ENCODE assay signal across 23 mouse cellular contexts in genomic region chr9:42296297-42296922, GRCm38 (mm10). TPM values are rescaled to one million over a fixed set of nuclear protein-coding genes. Genes with fewer than 3 reads are reported as not detected.
DNase-seq lines count a peak whose midpoint lies in the region; ATAC-seq and TF ChIP-seq lines count a peak whose summit lies in the region.
"Had no signal": no experiment of that assay in that cellular context is flagged by ENCODE, and none has a peak within 500 bp of the region (broad histone marks: within the 10 kb centered on the region; RNA-seq: fewer than 3 reads in every experiment).

No protein-coding gene starts in this region.

- TF ChIP-seq CTCF in intestine, postnatal 0 days (IDR thresholded peaks at IDR 0.05; ENCODE audit: low read depth) = no peak

- H3K4me2 ChIP-seq in intestine, embryonic 14.5 days (ENCODE audit: low read length) = no peak overlapping the region
- H3K4me2 ChIP-seq in intestine, postnatal 0 days (replicated peaks; ENCODE audit: low read depth) = no peak overlapping the region
- H3K4me2 ChIP-seq: embryonic facial prominence, embryonic 13.5 days; forebrain, embryonic 12.5 days; forebrain, embryonic 15.5 days; heart, embryonic 13.5 days; hindbrain, embryonic 13.5 days had no signal

- whole genome bisulfite sequencing in intestine, embryonic 14.5 days = 92% methylated on average over 10 of the region's 10 CpGs
- WGBS in intestine, postnatal 0 days = 90% methylated on average over 10 of the region's 10 CpGs

- H3K4me3 ChIP-seq in intestine, embryonic 14.5 days (ENCODE audit: low read depth, low read length) = no peak overlapping the region
- H3K4me3 ChIP-seq in intestine, postnatal 0 days (ENCODE audit: low read depth, low read length) = no peak overlapping the region
- H3K4me3 ChIP-seq: embryonic facial prominence, embryonic 10.5 days; embryonic facial prominence, embryonic 13.5 days; erythroblast, embryonic 14.5 days; forebrain, embryonic 12.5 days; forebrain, embryonic 15.5 days; heart, embryonic 13.5 days; hindbrain, embryonic 13.5 days had no signal

- no peaks in the 10 kb centered on the region for H3K4me1 ChIP-seq in intestine, embryonic 14.5 days (replicated peaks; ENCODE audit: control insufficient read depth, insufficient read depth, low read length)
- no peaks in the 10 kb centered on the region for H3K4me1 ChIP-seq in intestine, postnatal 0 days (replicated peaks; ENCODE audit: control insufficient read depth, insufficient read depth, low read length)
- H3K4me1 ChIP-seq: embryonic facial prominence, embryonic 10.5 days; heart, embryonic 13.5 days had no signal

- H3K27ac ChIP-seq in intestine, embryonic 14.5 days (ENCODE audit: low read depth) = no peak overlapping the region
- no peak overlapping the region for H3K27ac ChIP-seq in intestine, postnatal 0 days (ENCODE audit: low read depth, low read length)
- H3K27ac ChIP-seq: embryonic facial prominence, embryonic 10.5 days; embryonic facial prominence, embryonic 13.5 days; forebrain, embryonic 12.5 days; forebrain, embryonic 15.5 days; heart, embryonic 13.5 days; hindbrain, embryonic 13.5 days had no signal

- no peaks in the 10 kb centered on the region for H3K9me3 ChIP-seq in intestine, embryonic 14.5 days (ENCODE audit: control insufficient read depth, low read length)
- H3K9me3 ChIP-seq in intestine, postnatal 0 days (ENCODE audit: control insufficient read depth) = no peaks in the 10 kb centered on the region
- H3K9me3 ChIP-seq: embryonic facial prominence, embryonic 10.5 days; embryonic facial prominence, embryonic 13.5 days; forebrain, embryonic 12.5 days; forebrain, embryonic 15.5 days; heart, embryonic 13.5 days; hindbrain, embryonic 13.5 days had no signal

- DNase-seq in intestine, embryonic 14.5 days (ENCODE audit: low spot score) = peak; percentile 29
- no peak for DNase-seq in kidney, postnatal 10 days
- DNase-seq in adrenal gland, postnatal 25 days = no peak
- DNase-seq: adrenal gland, postnatal 10 days; cerebellum, adult 11-12 months; cerebellum, adult 8-10 months; cerebellum, postnatal 10 days; cerebellum, postnatal 36 days; embryo, embryonic 11 days; gastrocnemius, postnatal 25 days had no signal

- H3K27me3 ChIP-seq in intestine, embryonic 14.5 days (replicated peaks; ENCODE audit: control insufficient read depth, insufficient read depth, low read length) = no peaks in the 10 kb centered on the region
- no peaks in the 10 kb centered on the region for H3K27me3 ChIP-seq in intestine, postnatal 0 days (replicated peaks; ENCODE audit: control insufficient read depth, insufficient read depth, low read length)
- H3K27me3 ChIP-seq: embryonic facial prominence, embryonic 13.5 days; forebrain, embryonic 12.5 days; forebrain, embryonic 15.5 days; heart, embryonic 13.5 days; hindbrain, embryonic 13.5 days had no signal

- ATAC-seq in intestine, embryonic 14.5 days (replicated peaks; ENCODE audit: low FRiP score, low TSS enrichment, low read depth) = no peak
- no peak for ATAC-seq in intestine, postnatal 0 days
- ATAC-seq in granulocyte monocyte progenitor cell, adult 5-6 weeks (replicated peaks; ENCODE audit: poor library complexity, severe bottlenecking) = peak; percentile 88
- peak; percentile 87 for ATAC-seq in neutrophil, adult 5-6 weeks (ENCODE audit: extremely low read depth, insufficient number of reproducible peaks, low FRiP score, poor library complexity, severe bottlenecking)
- ATAC-seq: activated CD4-positive, CD25-positive, alpha-beta regulatory T cell, adult 4 months; forebrain, embryonic 15.5 days; hindbrain, embryonic 16.5 days; intestine, embryonic 16.5 days had no signal

- no peak overlapping the region for H3K9ac ChIP-seq in intestine, embryonic 14.5 days (ENCODE audit: low read length)
- H3K9ac ChIP-seq in intestine, postnatal 0 days (ENCODE audit: low read depth, low read length) = no peak overlapping the region
- H3K9ac ChIP-seq: embryonic facial prominence, embryonic 13.5 days; forebrain, embryonic 12.5 days; forebrain, embryonic 15.5 days; heart, embryonic 13.5 days; hindbrain, embryonic 13.5 days had no signal

- H3K36me3 ChIP-seq in intestine, embryonic 14.5 days (ENCODE audit: control insufficient read depth, insufficient read depth, low read length) = no peaks in the 10 kb centered on the region
- H3K36me3 ChIP-seq in intestine, postnatal 0 days (ENCODE audit: control insufficient read depth, insufficient read depth) = no peaks in the 10 kb centered on the region
- H3K36me3 ChIP-seq: embryonic facial prominence, embryonic 10.5 days; embryonic facial prominence, embryonic 13.5 days; forebrain, embryonic 12.5 days; forebrain, embryonic 15.5 days; heart, embryonic 13.5 days; hindbrain, embryonic 13.5 days had no signal

RNA-seq across cellular contexts. Expression of gene Sc5d, which starts 32.4 kb away (rescaled TPM):
- 68.8 and 77.6 TPM in 2 replicates for polyA plus RNA-seq in intestine, embryonic 14.5 days (2014; fragmentation: Nextera tagmentation; extraction: Ambion mirVana)
- polyA plus RNA-seq in intestine, postnatal 0 days (2015; fragmentation: Nextera tagmentation; extraction: Ambion mirVana) = 79.8 and 87.7 TPM in 2 replicates
- 12.3 and 14.4 TPM in 2 replicates for total RNA-seq in granulocyte monocyte progenitor cell, adult 5-6 weeks (2014; fragmentation: Nextera tagmentation)
- 20.1 and 29.9 TPM in 2 replicates for total RNA-seq in granulocyte monocyte progenitor cell, adult 5-6 weeks (2017)
- total RNA-seq in neutrophil, adult 5-6 weeks (2017) = 71.3 and 81.2 TPM in 2 replicates
- total RNA-seq in adrenal gland, postnatal 25 days (2021) = 119 and 172 TPM in 2 replicates

Comparison
In these comparisons a context has a peak if more than half of its experiments do, and no peak if none do; other contexts are left out.
1. ATAC-seq: peak in granulocyte monocyte progenitor cell, adult 5-6 weeks (single experiment) and neutrophil, adult 5-6 weeks (single experiment); none in intestine, embryonic 14.5 days (single experiment) and intestine, postnatal 0 days (single experiment).